Mouse (Mus musculus) right cerebral cortex, postnatal 14 days (tissue): ENCODE results near the gene C1ql2.
A peak's percentile ranks its signal among the peaks of the same experiment; 100 is the strongest.

ENCODE experiments used
- DNase-seq: peaks from one replicate; pipeline ENCODE4 v3.0.0; 2022

The C1ql2 gene

DNA sequence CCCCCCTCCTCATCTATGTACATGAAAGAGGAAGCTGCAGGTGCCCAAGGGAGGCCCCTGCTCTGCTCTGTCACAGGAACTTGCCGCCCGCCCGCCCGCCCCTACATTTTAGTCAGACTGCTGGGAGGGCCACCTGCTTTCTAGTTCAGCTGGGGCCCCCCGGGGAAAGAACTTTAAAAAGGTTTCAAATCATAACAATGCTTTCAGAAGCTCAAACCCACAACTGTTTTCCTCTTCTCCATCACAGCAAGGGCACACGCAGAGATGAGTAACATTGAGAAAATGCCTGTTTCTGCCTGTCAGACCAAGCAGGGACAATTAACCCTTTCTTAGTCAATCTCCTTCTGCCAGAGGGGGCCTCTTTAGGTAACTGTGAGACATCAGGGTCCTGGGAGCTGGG is 49.4 kb downstream of the C1ql2 start:
- no peak for DNase-seq

GRCm38 (mm10) chr1:120390336-120390735 is 50.0 kb downstream of the C1ql2 start:
- peak; percentile 12 for DNase-seq
